Mouse (Mus musculus) lung, postnatal 0 days (tissue): ENCODE results near the gene Kif2c. TPM values are rescaled to one million over a fixed set of nuclear protein-coding genes. Genes with fewer than 3 reads are reported as not detected.

Experiments
- ATAC-seq: fragments of 200-750 bp; cut with Nextera tagmentation; 2 replicates; pipeline ENCODE4 v1.8.0; 2017; ENCODE audit warnings: moderate library complexity
- DNase-seq: peaks from one replicate; pipeline ENCODE4 v3.0.0-alpha.2; 2016; ENCODE audit warnings: low spot score
- H3K27ac ChIP-seq: fragments of 300-500 bp; sonication (generic); 2 replicates; pipeline ENCODE4 v1.5.1; 2014; ENCODE audit warnings: antibody characterized with exemption, mild to moderate bottlenecking, low read length, mixed read lengths
- H3K27me3 ChIP-seq: fragments of 300-500 bp; sonication (generic); replicated peaks from 2 replicates; pipeline ENCODE4 v1.6.1; 2014; ENCODE audit warnings: low read length, mixed read lengths; ENCODE audit not compliant: insufficient read depth
- H3K36me3 ChIP-seq: fragments of 300-500 bp; sonication (generic); 2 replicates; pipeline ENCODE4 v1.6.1; 2014; ENCODE audit warnings: low read length, mixed read lengths; ENCODE audit not compliant: insufficient read depth
- H3K4me1 ChIP-seq: fragments of 300-500 bp; sonication (generic); 2 replicates; pipeline ENCODE4 v1.6.1; 2014; ENCODE audit warnings: antibody characterized with exemption, low read depth, low read length, mixed read lengths; ENCODE audit not compliant: insufficient read depth
- H3K4me2 ChIP-seq: fragments of 300-500 bp; sonication (generic); replicated peaks from 2 replicates; pipeline ENCODE4 v1.6.1; 2014; ENCODE audit warnings: low read depth, mild to moderate bottlenecking, low read length, moderate library complexity, mixed read lengths
- H3K4me3 ChIP-seq: fragments of 300-500 bp; sonication (generic); 2 replicates; pipeline ENCODE4 v1.5.1; 2014; ENCODE audit warnings: low read depth, low read length
- H3K9ac ChIP-seq: fragments of 300-500 bp; sonication (generic); replicated peaks from 2 replicates; pipeline ENCODE4 v1.6.1; 2014; ENCODE audit warnings: low read depth, mild to moderate bottlenecking
- H3K9me3 ChIP-seq: fragments of 300-500 bp; sonication (generic); 2 replicates; pipeline ENCODE4 v1.6.1; 2016; ENCODE audit warnings: low read length, mixed read lengths
- CTCF ChIP-seq: IDR thresholded peaks from 2 replicates; pipeline ENCODE4 v1.5.1; 2016; ENCODE audit warnings: antibody characterized with exemption, mild to moderate bottlenecking
- EP300 ChIP-seq: IDR thresholded peaks from 2 replicates; pipeline ENCODE4 v1.6.1; 2016; ENCODE audit warnings: antibody characterized with exemption, mild to moderate bottlenecking, control low read depth
- WGBS: fragments of 180-500 bp; shearing (Covaris S2); extraction: QIAGEN DNeasy Blood & Tissue Kit; methylation state at CpG from one replicate; pipeline ENCODE4 v1.1.7; 2014; 5-methylcytosine and 5-hydroxymethylcytosine counted together
- polyA plus RNA-seq: library from polyadenylated mRNA; unstranded; fragments of >200 nt; fragmentation: Nextera tagmentation; extraction: Ambion mirVana; gene quantifications from 2 replicates; pipeline ENCODE4 v1.2.1, GENCODE M21; 2015

The Kif2c gene
- polyA plus RNA-seq, 1 experiment from 2014 or later, result 2.0 TPM

GRCm38 (mm10) chr4:117210147-117211074, 28.0 kb upstream of the Kif2c start:
- 0 out of 2 replicates have a peak overlapping the region, but pooled peaks have one; percentile 16 for H3K9ac ChIP-seq
- peak overlapping the region; percentile 45; the same call in 1 of the 2 replicates for H3K27ac ChIP-seq
- no peak overlapping the region for H3K4me3 ChIP-seq
- no peaks in the 10 kb centered on the region for H3K36me3 ChIP-seq
- H3K27me3 ChIP-seq, result no peaks in the 10 kb centered on the region
- 6% methylated on average over 20 of the region's 20 CpGs for WGBS
- TF ChIP-seq EP300 (peak; percentile 19; the same call in 1 of the 2 replicates), CTCF (peak; percentile 87)
- DNase-seq, result peak; percentile 92
- H3K4me2 ChIP-seq, result peak overlapping the region; percentile 29
- no peaks in the 10 kb centered on the region for H3K4me1 ChIP-seq
- no peaks in the 10 kb centered on the region for H3K9me3 ChIP-seq
- peak; percentile 88 for ATAC-seq

GRCm38 (mm10) chr4:117209592-117209991, 27.2 kb upstream of the Kif2c start:
- TF ChIP-seq CTCF, result no peak
- no peak for TF ChIP-seq EP300
- no peaks in the 10 kb centered on the region for H3K9me3 ChIP-seq
- no peak overlapping the region for H3K9ac ChIP-seq
- 67% methylated on average over 6 of the region's 6 CpGs for WGBS
- no peaks in the 10 kb centered on the region for H3K27me3 ChIP-seq
- DNase-seq (no peak), ATAC-seq (no peak)
- no peak overlapping the region for H3K27ac ChIP-seq
- H3K4me1 ChIP-seq, result no peaks in the 10 kb centered on the region
- no peaks in the 10 kb centered on the region for H3K36me3 ChIP-seq
- no peak overlapping the region for H3K4me3 ChIP-seq
- no peak overlapping the region for H3K4me2 ChIP-seq

GRCm38 (mm10) chr4:117202992-117203354, 20.5 kb upstream of the Kif2c start:
- Histone ChIP-seq H3K27ac (peak overlapping the region; percentile 75), H3K4me1 (no peaks in the 10 kb centered on the region), H3K9me3 (no peaks in the 10 kb centered on the region), H3K9ac (peak overlapping the region; percentile 47; the same call in 1 of the 2 replicates), H3K4me3 (no peak overlapping the region), H3K4me2 (peak overlapping the region; percentile 52; the same call in 1 of the 2 replicates), H3K27me3 (no peaks in the 10 kb centered on the region), H3K36me3 (no peaks in the 10 kb centered on the region)
- ATAC-seq (no peak), DNase-seq (no peak)
- no peak for TF ChIP-seq EP300
- 36% methylated on average over 4 of the region's 4 CpGs for WGBS

- H3K27ac ChIP-seq, result peak overlapping the region; percentile 75
- no peaks in the 10 kb centered on the region for H3K36me3 ChIP-seq
- no peaks in the 10 kb centered on the region for H3K9me3 ChIP-seq
- H3K4me2 ChIP-seq, result peak overlapping the region; percentile 52
- H3K4me3 ChIP-seq, result peak overlapping the region; percentile 32
- peak; percentile 95 for ATAC-seq
- WGBS, result under 1% methylated on average over 25 of the region's 25 CpGs
- H3K9ac ChIP-seq, result peak overlapping the region; percentile 47
- H3K27me3 ChIP-seq, result no peaks in the 10 kb centered on the region
- peak; percentile 93 for DNase-seq
- H3K4me1 ChIP-seq, result no peaks in the 10 kb centered on the region
- TF ChIP-seq CTCF (peak; percentile 80), EP300 (peak; percentile 88)
These were observed 19.9 kb upstream of the Kif2c start for GRCm38 (mm10) chr4:117202046-117202991.

- ATAC-seq, result no peak
- Histone ChIP-seq H3K36me3 (no peaks in the 10 kb centered on the region), H3K4me1 (no peaks in the 10 kb centered on the region), H3K9ac (no peak overlapping the region), H3K9me3 (no peaks in the 10 kb centered on the region), H3K4me3 (no peak overlapping the region), H3K4me2 (no peak overlapping the region), H3K27me3 (no peaks in the 10 kb centered on the region), H3K27ac (no peak overlapping the region)
- 95% methylated on average over 14 of the region's 14 CpGs for WGBS
- TF ChIP-seq EP300, result no peak
- TF ChIP-seq CTCF, result no peak
- DNase-seq, result no peak
These were observed 9.4 kb upstream of the Kif2c start for GRCm38 (mm10) chr4:117191804-117192203.

- DNase-seq (peak; percentile 19), ATAC-seq (no peak)
- TF ChIP-seq CTCF, result no peak
- TF ChIP-seq EP300, result no peak
- Histone ChIP-seq H3K36me3 (no peaks in the 10 kb centered on the region), H3K9ac (peak overlapping the region; percentile 52), H3K27ac (peak overlapping the region; percentile 78), H3K4me2 (no peak overlapping the region), H3K4me1 (no peaks in the 10 kb centered on the region), H3K27me3 (no peaks in the 10 kb centered on the region), H3K4me3 (no peak overlapping the region), H3K9me3 (no peaks in the 10 kb centered on the region)
- 61% methylated on average over 7 of the region's 7 CpGs for WGBS
These were observed 8.2 kb upstream of the Kif2c start for GRCm38 (mm10) chr4:117190660-117191059.
